Mouse (Mus musculus) forebrain, embryonic 15.5 days (tissue): ENCODE measurements around the gene Tarsl2. TPM values are rescaled to one million over a fixed set of nuclear protein-coding genes. Genes with fewer than 3 reads are reported as not detected.

ENCODE experiments used
- ATAC-seq: fragments of 200-750 bp; cut with Nextera tagmentation; replicated peaks from 2 replicates; pipeline ENCODE4 v1.8.0; 2017; ENCODE audit warnings: mild to moderate bottlenecking, moderate TSS enrichment, moderate library complexity
- H3K27ac ChIP-seq: fragments of 300-500 bp; sonication (generic); replicated peaks from 2 replicates; pipeline ENCODE4 v1.5.1; 2015; ENCODE audit warnings: mild to moderate bottlenecking, inconsistent platforms
- H3K27me3 ChIP-seq: fragments of 300-500 bp; sonication (generic); 2 replicates; pipeline ENCODE4 v1.6.1; 2015; ENCODE audit warnings: inconsistent platforms
- H3K36me3 ChIP-seq: fragments of 300-500 bp; sonication (generic); 2 replicates; pipeline ENCODE4 v1.6.1; 2015; ENCODE audit warnings: mild to moderate bottlenecking, inconsistent platforms
- H3K4me1 ChIP-seq: fragments of 300-500 bp; sonication (generic); 2 replicates; pipeline ENCODE4 v1.6.1; 2015; ENCODE audit warnings: inconsistent platforms
- H3K4me2 ChIP-seq: fragments of 300-500 bp; sonication (generic); replicated peaks from 2 replicates; pipeline ENCODE4 v1.6.1; 2015; ENCODE audit warnings: mild to moderate bottlenecking, inconsistent platforms
- H3K4me3 ChIP-seq: fragments of 300-500 bp; sonication (generic); 2 replicates; pipeline ENCODE4 v1.5.1; 2015; ENCODE audit warnings: mild to moderate bottlenecking, inconsistent platforms
- H3K9ac ChIP-seq: fragments of 300-500 bp; sonication (generic); replicated peaks from 2 replicates; pipeline ENCODE4 v1.6.1; 2015; ENCODE audit warnings: mild to moderate bottlenecking, inconsistent platforms
- H3K9me3 ChIP-seq: fragments of 300-500 bp; sonication (generic); 2 replicates; pipeline ENCODE4 v1.6.1; 2016; ENCODE audit warnings: inconsistent platforms
- WGBS: fragments of 180-500 bp; shearing (Covaris S2); methylation state at CpG from one replicate; pipeline ENCODE4 v1.1.7; 2015; ENCODE audit warnings: mixed read lengths; 5-methylcytosine and 5-hydroxymethylcytosine counted together
- polyA plus RNA-seq: library from polyadenylated mRNA; unstranded; fragments of >200 nt; fragmentation: Nextera tagmentation; extraction: Ambion mirVana; gene quantifications from 2 replicates; pipeline ENCODE4 v1.2.1, GENCODE M21; 2015

Tarsl2 gene
- polyA plus RNA-seq: 15.3 and 15.8 TPM in 2 replicates

- peak; percentile 96 for ATAC-seq
- 0 out of 2 replicates have a peak, but pooled peaks cover 3% of the 10 kb centered on the region for H3K27me3 ChIP-seq
- H3K27ac ChIP-seq: peak within 1 kb of the TSS; percentile 75
- H3K36me3 ChIP-seq: peaks cover 16% of the 10 kb centered on the region
- H3K9ac ChIP-seq: peak within 1 kb of the TSS; percentile 68
- H3K4me3 ChIP-seq: peak within 1 kb of the TSS; percentile 61
- H3K4me1 ChIP-seq: peaks cover 12% of the 10 kb centered on the region; the same call in 1 of the 2 replicates
- H3K4me2 ChIP-seq: peak within 1 kb of the TSS; percentile 56
- H3K9me3 ChIP-seq: no peaks in the 10 kb centered on the region
- under 1% methylated on average over 64 of the region's 64 CpGs for WGBS
Observed at GRCm38 (mm10) chr7:65644643-65645351, at the start of gene Tarsl2. Gene Tarsl2 (plus strand): TSS chr7:65644898.

DNA sequence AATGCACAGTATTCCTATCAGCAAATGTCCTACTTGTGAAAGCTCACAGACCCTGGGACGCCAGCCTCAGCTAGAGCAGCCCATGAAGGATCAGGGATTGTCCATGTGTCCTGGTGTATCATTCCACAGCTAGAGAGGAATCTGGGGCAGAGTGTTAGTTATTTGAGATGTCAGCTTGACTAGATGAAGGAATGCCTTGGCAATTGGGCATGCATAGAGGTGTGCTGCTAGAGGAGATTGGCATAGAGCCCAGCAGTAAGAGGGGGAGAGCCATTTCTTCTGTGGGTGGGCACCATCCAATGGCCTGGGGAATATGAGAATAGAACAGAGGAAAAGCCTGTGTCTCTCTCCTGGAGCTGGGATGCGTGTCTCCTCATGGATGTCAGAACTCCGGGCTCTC lies 38.6 kb upstream of the Tarsl2 start:
- H3K9me3 ChIP-seq: no peaks in the 10 kb centered on the region
- H3K9ac ChIP-seq: no peak overlapping the region
- H3K4me1 ChIP-seq: no peaks in the 10 kb centered on the region
- no peaks in the 10 kb centered on the region for H3K36me3 ChIP-seq
- ATAC-seq: no peak
- H3K4me2 ChIP-seq: no peak overlapping the region
- H3K27me3 ChIP-seq: no peaks in the 10 kb centered on the region
- 65% methylated on average over 3 of the region's 3 CpGs for WGBS
- no peak overlapping the region for H3K27ac ChIP-seq
- H3K4me3 ChIP-seq: no peak overlapping the region

DNA sequence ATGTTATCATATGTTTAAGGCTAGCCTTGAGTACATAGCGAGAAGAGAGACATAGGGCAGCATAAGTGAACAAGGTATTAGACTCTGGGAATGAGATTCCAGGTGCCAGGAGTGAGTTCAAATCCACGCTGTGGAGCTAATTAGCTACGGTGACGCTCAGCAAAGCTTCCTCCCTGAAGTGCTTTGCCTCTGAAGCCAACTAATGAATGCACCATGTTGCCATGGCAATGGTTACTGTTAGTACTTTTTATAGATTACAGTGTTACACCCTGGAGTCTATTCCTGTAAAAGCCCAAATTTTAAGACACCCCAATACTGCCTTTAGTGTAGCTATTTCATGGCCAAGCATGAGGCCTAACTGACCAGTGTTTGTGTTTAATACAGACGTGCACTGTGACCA lies 37.7 kb upstream of the Tarsl2 start:
- Histone ChIP-seq H3K9ac (no peak overlapping the region), H3K27me3 (no peaks in the 10 kb centered on the region), H3K4me1 (no peaks in the 10 kb centered on the region), H3K4me2 (no peak overlapping the region), H3K4me3 (no peak overlapping the region), H3K36me3 (no peaks in the 10 kb centered on the region), H3K27ac (no peak overlapping the region), H3K9me3 (no peaks in the 10 kb centered on the region)
- 44% methylated on average over 5 of the region's 5 CpGs for WGBS
- ATAC-seq: peak; percentile 51

DNA sequence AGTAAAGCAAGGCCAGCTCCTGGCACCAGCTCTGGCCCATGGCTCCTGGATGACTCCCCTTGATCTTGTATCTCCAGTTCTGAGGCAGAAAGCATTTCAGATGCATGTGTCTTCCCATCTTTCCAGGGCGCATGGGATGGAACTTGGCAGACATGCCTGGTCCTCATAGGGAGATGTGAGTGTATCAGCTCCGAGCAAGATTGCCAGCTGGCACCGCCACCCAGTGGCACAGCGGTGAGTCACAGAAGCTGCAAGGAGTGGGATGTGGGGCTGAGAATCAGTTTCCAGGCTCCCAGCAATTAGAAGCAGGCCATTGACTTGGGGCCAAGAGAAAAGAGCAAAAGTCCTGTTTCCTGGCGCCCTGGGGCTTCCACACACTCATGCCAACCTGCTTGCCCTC lies 34.5 kb upstream of the Tarsl2 start:
- no peaks in the 10 kb centered on the region for H3K4me1 ChIP-seq
- 56% methylated on average over 5 of the region's 5 CpGs for WGBS
- no peaks in the 10 kb centered on the region for H3K27me3 ChIP-seq
- H3K9me3 ChIP-seq: no peaks in the 10 kb centered on the region
- H3K4me2 ChIP-seq: no peak overlapping the region
- no peaks in the 10 kb centered on the region for H3K36me3 ChIP-seq
- no peak overlapping the region for H3K27ac ChIP-seq
- peak; percentile 58; the same call in 1 of the 2 replicates for ATAC-seq
- no peak overlapping the region for H3K4me3 ChIP-seq
- no peak overlapping the region for H3K9ac ChIP-seq

- 65% methylated on average over 8 of the region's 8 CpGs for WGBS
- Histone ChIP-seq H3K4me3 (no peak overlapping the region), H3K36me3 (no peaks in the 10 kb centered on the region), H3K27me3 (no peaks in the 10 kb centered on the region), H3K9ac (no peak overlapping the region), H3K27ac (no peak overlapping the region), H3K4me2 (no peak overlapping the region), H3K9me3 (no peaks in the 10 kb centered on the region), H3K4me1 (no peaks in the 10 kb centered on the region)
- ATAC-seq: no peak
Observed at GRCm38 (mm10) chr7:65610673-65611072, 34.0 kb upstream of the Tarsl2 start.

DNA sequence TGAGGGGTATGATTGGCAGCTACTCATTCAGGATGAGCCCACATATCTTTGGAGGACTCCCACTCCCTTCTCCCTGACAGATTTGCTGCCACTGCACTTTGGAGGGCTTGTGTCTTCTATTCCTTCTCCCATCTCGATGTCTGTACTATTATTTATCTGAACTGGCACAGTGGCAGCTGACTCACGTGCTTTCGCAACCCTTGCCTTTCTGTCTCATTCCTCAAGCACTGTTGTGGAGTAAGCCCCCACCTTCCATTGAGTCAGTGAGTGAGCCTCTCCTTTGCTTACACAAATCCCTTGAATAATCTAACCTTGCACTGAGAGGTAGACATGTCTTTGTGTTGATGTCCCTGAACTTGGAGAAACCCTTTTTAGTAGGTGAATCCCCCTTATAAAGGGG lies 33.4 kb upstream of the Tarsl2 start:
- no peak overlapping the region for H3K4me2 ChIP-seq

DNA sequence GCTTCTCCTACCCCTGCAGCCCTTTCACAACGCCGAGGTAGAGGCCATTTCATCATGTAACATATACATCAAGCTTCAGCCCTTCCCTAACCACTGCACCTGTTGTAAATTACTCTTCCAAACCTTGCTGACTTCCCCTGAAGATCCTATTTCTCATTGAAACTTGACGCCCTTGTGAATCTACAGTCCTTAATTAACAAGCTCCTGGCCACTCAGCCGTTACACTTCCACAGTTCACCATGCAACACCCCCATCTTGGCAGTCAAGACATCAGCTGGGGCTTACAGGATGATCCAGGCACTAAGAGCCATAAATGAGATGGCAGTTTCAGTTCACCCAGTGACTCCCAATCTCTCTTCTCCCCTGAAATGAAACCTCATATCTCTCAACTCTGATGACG lies 31.0 kb upstream of the Tarsl2 start:
- Histone ChIP-seq H3K9ac (no peak overlapping the region), H3K27me3 (no peaks in the 10 kb centered on the region), H3K36me3 (no peaks in the 10 kb centered on the region), H3K4me3 (no peak overlapping the region), H3K9me3 (no peaks in the 10 kb centered on the region), H3K4me1 (no peaks in the 10 kb centered on the region), H3K4me2 (no peak overlapping the region), H3K27ac (no peak overlapping the region)
- ATAC-seq: no peak
- WGBS: 79% methylated on average over 5 of the region's 5 CpGs

More for the DNA sequence above, 33.4 kb upstream of the Tarsl2 start:
- H3K9me3 ChIP-seq: no peaks in the 10 kb centered on the region
- H3K9ac ChIP-seq: no peak overlapping the region
- no peaks in the 10 kb centered on the region for H3K4me1 ChIP-seq
- no peak overlapping the region for H3K27ac ChIP-seq
- no peak for ATAC-seq
- no peaks in the 10 kb centered on the region for H3K36me3 ChIP-seq
- WGBS: 82% methylated on average over 3 of the region's 3 CpGs
- H3K4me3 ChIP-seq: no peak overlapping the region
- H3K27me3 ChIP-seq: no peaks in the 10 kb centered on the region

- WGBS: 84% methylated on average over 1 of the region's 1 CpGs
- H3K27me3 ChIP-seq: no peaks in the 10 kb centered on the region
- ATAC-seq: no peak
- H3K4me2 ChIP-seq: no peak overlapping the region
- no peak overlapping the region for H3K27ac ChIP-seq
- no peak overlapping the region for H3K9ac ChIP-seq
- no peaks in the 10 kb centered on the region for H3K9me3 ChIP-seq
- H3K36me3 ChIP-seq: no peaks in the 10 kb centered on the region
- no peaks in the 10 kb centered on the region for H3K4me1 ChIP-seq
- H3K4me3 ChIP-seq: no peak overlapping the region
Observed at GRCm38 (mm10) chr7:65618751-65619150, 25.9 kb upstream of the Tarsl2 start.

- H3K27ac ChIP-seq: no peak overlapping the region
- H3K4me3 ChIP-seq: no peak overlapping the region
- H3K36me3 ChIP-seq: no peaks in the 10 kb centered on the region
- no peaks in the 10 kb centered on the region for H3K9me3 ChIP-seq
- H3K4me2 ChIP-seq: no peak overlapping the region
- no peaks in the 10 kb centered on the region for H3K27me3 ChIP-seq
- no peaks in the 10 kb centered on the region for H3K4me1 ChIP-seq
- H3K9ac ChIP-seq: no peak overlapping the region
- no peak for ATAC-seq
- 86% methylated on average over 7 of the region's 7 CpGs for WGBS
Observed at GRCm38 (mm10) chr7:65620746-65621145, 24.0 kb upstream of the Tarsl2 start.

GRCm38 (mm10) chr7:65623330-65623729 lies 21.4 kb upstream of the Tarsl2 start:
- Histone ChIP-seq H3K4me2 (no peak overlapping the region), H3K27me3 (no peaks in the 10 kb centered on the region), H3K27ac (no peak overlapping the region), H3K36me3 (no peaks in the 10 kb centered on the region), H3K4me3 (no peak overlapping the region), H3K4me1 (no peaks in the 10 kb centered on the region), H3K9ac (no peak overlapping the region), H3K9me3 (no peaks in the 10 kb centered on the region)
- no peak for ATAC-seq
- WGBS: 76% methylated on average over 3 of the region's 3 CpGs

- WGBS: 61% methylated on average over 2 of the region's 2 CpGs
Observed at GRCm38 (mm10) chr7:65625528-65625927, 19.2 kb upstream of the Tarsl2 start.

GRCm38 (mm10) chr7:65629846-65630245 lies 14.9 kb upstream of the Tarsl2 start:
- Histone ChIP-seq H3K9me3 (no peaks in the 10 kb centered on the region), H3K4me1 (no peaks in the 10 kb centered on the region), H3K4me2 (no peak overlapping the region), H3K36me3 (no peaks in the 10 kb centered on the region), H3K4me3 (no peak overlapping the region), H3K27me3 (no peaks in the 10 kb centered on the region), H3K27ac (no peak overlapping the region), H3K9ac (no peak overlapping the region)
- WGBS: 100% methylated on average over 1 of the region's 1 CpGs
- no peak for ATAC-seq

More at GRCm38 (mm10) chr7:65625528-65625927, 19.2 kb upstream of the Tarsl2 start:
- no peak overlapping the region for H3K9ac ChIP-seq
- no peaks in the 10 kb centered on the region for H3K36me3 ChIP-seq
- H3K9me3 ChIP-seq: no peaks in the 10 kb centered on the region
- no peak overlapping the region for H3K4me2 ChIP-seq
- H3K4me3 ChIP-seq: no peak overlapping the region
- H3K4me1 ChIP-seq: no peaks in the 10 kb centered on the region
- no peak for ATAC-seq
- H3K27ac ChIP-seq: no peak overlapping the region
- H3K27me3 ChIP-seq: no peaks in the 10 kb centered on the region

DNA sequence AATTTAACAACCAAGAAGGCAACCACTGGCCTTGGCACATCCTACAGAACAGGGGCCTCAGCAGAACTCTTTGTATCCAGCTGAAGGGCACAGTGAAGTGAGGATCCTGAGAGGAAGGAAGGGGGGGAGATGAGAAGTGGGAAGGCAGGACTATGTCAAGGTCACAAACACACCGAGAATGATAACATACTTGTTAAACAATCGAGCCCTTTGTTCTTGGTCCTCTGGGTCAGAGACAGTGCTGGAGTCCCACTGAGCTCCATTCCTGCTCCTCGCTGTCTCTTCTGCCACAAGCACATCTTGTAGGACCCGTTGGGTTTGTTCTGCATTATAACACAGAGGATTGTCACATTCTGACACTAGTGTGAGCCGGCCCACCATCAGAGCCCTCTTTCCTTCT lies 14.0 kb upstream of the Tarsl2 start:
- Histone ChIP-seq H3K9me3 (no peaks in the 10 kb centered on the region), H3K4me3 (no peak overlapping the region), H3K4me2 (no peak overlapping the region), H3K27me3 (no peaks in the 10 kb centered on the region), H3K27ac (no peak overlapping the region), H3K4me1 (no peaks in the 10 kb centered on the region), H3K36me3 (no peaks in the 10 kb centered on the region), H3K9ac (no peak overlapping the region)
- WGBS: 78% methylated on average over 5 of the region's 5 CpGs
- no peak for ATAC-seq
